Mouse (Mus musculus) lung, embryonic 16.5 days (tissue): ENCODE measurements around the gene Nfkbib. TPM values are rescaled to one million over a fixed set of nuclear protein-coding genes. Genes with fewer than 3 reads are reported as not detected.

Experiments
- ATAC-seq: fragments of 200-750 bp; cut with Nextera tagmentation; 2 replicates; pipeline ENCODE4 v1.8.0; 2017; ENCODE audit warnings: low read depth, mild to moderate bottlenecking, moderate library complexity
- H3K27ac ChIP-seq: fragments of 300-500 bp; sonication (generic); 2 replicates; pipeline ENCODE4 v1.5.1; 2014; ENCODE audit warnings: mild to moderate bottlenecking, control low read depth, low read length
- H3K27me3 ChIP-seq: fragments of 300-500 bp; sonication (generic); 2 replicates; pipeline ENCODE4 v1.6.1; 2014; ENCODE audit warnings: low read depth, low read length, mixed read lengths; ENCODE audit not compliant: control insufficient read depth, insufficient read depth
- H3K36me3 ChIP-seq: fragments of 300-500 bp; sonication (generic); 2 replicates; pipeline ENCODE4 v1.6.1; 2014; ENCODE audit warnings: low read length; ENCODE audit not compliant: control insufficient read depth, insufficient read depth
- H3K4me1 ChIP-seq: fragments of 300-500 bp; sonication (generic); replicated peaks from 2 replicates; pipeline ENCODE4 v1.6.1; 2014; ENCODE audit warnings: low read length, mixed read lengths; ENCODE audit not compliant: control insufficient read depth, insufficient read depth
- H3K4me2 ChIP-seq: fragments of 300-500 bp; sonication (generic); 2 replicates; pipeline ENCODE4 v1.6.1; 2014; ENCODE audit warnings: low read depth, low read length, control low read depth
- H3K4me3 ChIP-seq: fragments of 300-500 bp; sonication (generic); 2 replicates; pipeline ENCODE4 v1.5.1; 2014; ENCODE audit warnings: mild to moderate bottlenecking, low read length, control low read depth
- H3K9ac ChIP-seq: fragments of 300-500 bp; sonication (generic); 2 replicates; pipeline ENCODE4 v1.6.1; 2014; ENCODE audit warnings: low read length, control low read depth
- H3K9me3 ChIP-seq: fragments of 300-500 bp; sonication (generic); 2 replicates; pipeline ENCODE4 v1.6.1; 2016; ENCODE audit warnings: low read length; ENCODE audit not compliant: control insufficient read depth
- WGBS: fragments of 180-500 bp; shearing (Covaris S2); extraction: QIAGEN DNeasy Blood & Tissue Kit; methylation state at CpG from one replicate; pipeline ENCODE4 v1.1.7; 2014; 5-methylcytosine and 5-hydroxymethylcytosine counted together
- polyA plus RNA-seq: library from polyadenylated mRNA; unstranded; fragments of >200 nt; fragmentation: Nextera tagmentation; extraction: Ambion mirVana; gene quantifications from 2 replicates; pipeline ENCODE4 v1.2.1, GENCODE M21; 2015

Gene Nfkbib
- polyA plus RNA-seq, 1 experiment from 2014 or later: 35.3 TPM

DNA sequence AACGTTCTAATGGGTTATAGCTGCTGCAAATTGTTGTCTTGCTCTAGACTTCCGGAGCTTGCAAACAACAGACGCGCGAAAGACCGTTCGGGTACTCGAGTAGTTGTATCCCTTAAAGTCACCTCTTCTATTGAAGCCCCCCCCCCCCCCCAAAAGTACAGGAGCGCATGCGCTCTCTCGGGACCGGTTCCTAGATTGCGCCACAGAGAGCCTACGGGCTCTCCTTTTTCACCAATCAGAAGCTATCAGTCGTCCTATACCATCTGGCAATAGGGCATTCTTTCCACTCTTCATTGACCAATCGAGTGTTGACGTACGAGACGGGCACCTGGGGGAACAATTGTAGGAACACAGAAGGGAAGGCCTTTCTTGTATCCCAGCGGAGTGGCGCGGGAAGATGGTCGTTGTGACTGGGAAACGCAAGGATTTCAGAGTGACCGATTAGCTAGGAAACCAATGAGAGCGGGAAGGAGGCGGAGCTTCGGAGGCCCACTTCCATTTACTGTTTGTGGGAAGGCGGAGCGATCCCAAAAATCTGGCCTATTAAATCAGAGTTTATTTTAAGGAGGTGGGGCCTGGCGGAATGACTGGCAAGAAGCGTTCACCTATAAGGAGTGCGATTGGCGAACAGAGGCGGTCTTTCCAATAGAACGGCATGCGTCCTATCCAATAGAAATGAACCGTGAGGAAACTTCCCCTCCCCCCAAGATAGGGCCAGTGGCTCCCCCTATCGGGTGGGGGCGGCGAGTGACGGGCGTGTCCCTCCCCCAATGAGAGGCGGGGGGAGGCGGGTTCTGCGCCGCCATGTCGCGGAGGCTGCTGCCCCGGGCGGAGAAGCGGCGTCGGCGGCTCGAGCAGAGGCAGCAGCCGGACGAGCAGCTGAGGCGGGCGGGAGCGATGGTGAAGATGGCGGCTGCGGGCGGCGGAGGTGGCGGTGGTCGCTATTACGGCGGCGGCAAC, 43.1 kb upstream of the Nfkbib start:
- no peaks in the 10 kb centered on the region for H3K9me3 ChIP-seq
- peaks cover 35% of the 10 kb centered on the region for H3K4me1 ChIP-seq
- peak overlapping the region; percentile 98 for H3K9ac ChIP-seq
- ATAC-seq: peak; percentile 91
- H3K27me3 ChIP-seq: no peaks in the 10 kb centered on the region
- under 1% methylated on average over 65 of the region's 70 CpGs for WGBS
- peak overlapping the region; percentile 100 for H3K27ac ChIP-seq
- H3K36me3 ChIP-seq: peaks cover 32% of the 10 kb centered on the region
- H3K4me3 ChIP-seq: peak overlapping the region; percentile 84
- peak overlapping the region; percentile 98 for H3K4me2 ChIP-seq

DNA sequence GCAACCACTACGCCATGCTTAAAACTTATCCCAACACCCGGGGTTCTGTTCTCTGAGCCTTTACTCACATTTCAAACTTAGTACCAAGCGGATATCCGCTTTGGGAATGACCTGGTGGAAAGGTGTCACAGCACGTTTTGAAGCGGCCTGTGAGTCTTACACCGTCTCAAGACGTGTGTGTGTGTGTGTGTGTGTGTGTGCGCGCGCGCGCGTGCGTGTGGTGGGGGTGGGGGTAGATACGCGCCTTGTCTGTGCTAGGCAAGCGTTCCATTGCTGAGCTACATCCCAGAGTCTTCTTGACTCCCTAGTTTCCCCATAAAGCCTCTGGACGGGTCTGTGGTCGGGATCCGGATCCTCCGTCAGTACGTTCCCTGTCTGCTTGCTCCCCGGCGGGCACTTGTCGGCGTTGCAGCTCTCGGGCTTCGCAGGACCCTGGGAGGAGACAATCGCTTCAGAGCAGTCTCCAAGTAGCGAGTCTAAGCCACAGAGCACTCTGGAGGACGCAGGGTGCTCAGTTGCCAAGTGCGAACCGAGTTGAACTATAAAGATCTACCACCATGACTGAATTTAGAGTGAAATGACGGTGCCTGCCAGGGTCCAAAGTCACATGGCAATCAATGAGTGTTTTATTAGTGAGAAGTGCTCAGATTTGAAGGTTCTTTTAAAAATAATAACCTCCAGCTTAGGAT, 42.2 kb upstream of the Nfkbib start:
- WGBS: under 1% methylated on average over 35 of the region's 35 CpGs
- peak; percentile 12 for ATAC-seq

DNA sequence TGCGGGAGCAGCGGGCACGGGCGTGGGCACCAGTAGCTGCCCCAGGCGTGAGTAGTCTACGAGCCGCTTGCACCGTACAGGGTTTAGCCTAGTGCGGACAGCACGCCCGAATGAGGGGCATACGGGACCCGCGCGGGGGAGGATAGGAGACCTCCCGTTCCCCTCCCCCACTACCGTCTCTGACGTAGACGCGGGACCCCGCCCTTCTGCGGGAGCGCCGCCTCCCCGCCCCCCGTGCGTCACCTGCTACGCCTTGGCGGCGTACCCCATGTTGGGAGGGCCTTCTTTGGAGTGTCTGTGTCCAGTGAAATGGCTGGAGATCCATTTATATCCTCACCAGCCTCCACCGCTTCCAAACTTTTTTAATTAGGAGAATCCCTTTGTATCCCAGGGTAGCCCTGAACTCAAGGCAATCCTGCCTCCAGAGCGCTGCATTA, 41.7 kb upstream of the Nfkbib start:
- peaks cover 18% of the 10 kb centered on the region for H3K36me3 ChIP-seq
- WGBS: 0% methylated on average over 21 of the region's 32 CpGs
- peak overlapping the region; percentile 98 for H3K4me2 ChIP-seq
- peaks cover 33% of the 10 kb centered on the region for H3K4me1 ChIP-seq
- peak overlapping the region; percentile 84 for H3K4me3 ChIP-seq
- peak; percentile 72 for ATAC-seq
- H3K9ac ChIP-seq: peak overlapping the region; percentile 98
- H3K27ac ChIP-seq: peak overlapping the region; percentile 100
- H3K9me3 ChIP-seq: no peaks in the 10 kb centered on the region
- H3K27me3 ChIP-seq: no peaks in the 10 kb centered on the region

More for the DNA sequence above, 42.2 kb upstream of the Nfkbib start:
- peak overlapping the region; percentile 100 for H3K27ac ChIP-seq
- peaks cover 23% of the 10 kb centered on the region for H3K36me3 ChIP-seq
- H3K9ac ChIP-seq: peak overlapping the region; percentile 98
- peaks cover 32% of the 10 kb centered on the region for H3K4me1 ChIP-seq
- peak overlapping the region; percentile 84 for H3K4me3 ChIP-seq
- no peaks in the 10 kb centered on the region for H3K27me3 ChIP-seq
- H3K4me2 ChIP-seq: peak overlapping the region; percentile 98
- H3K9me3 ChIP-seq: no peaks in the 10 kb centered on the region

DNA sequence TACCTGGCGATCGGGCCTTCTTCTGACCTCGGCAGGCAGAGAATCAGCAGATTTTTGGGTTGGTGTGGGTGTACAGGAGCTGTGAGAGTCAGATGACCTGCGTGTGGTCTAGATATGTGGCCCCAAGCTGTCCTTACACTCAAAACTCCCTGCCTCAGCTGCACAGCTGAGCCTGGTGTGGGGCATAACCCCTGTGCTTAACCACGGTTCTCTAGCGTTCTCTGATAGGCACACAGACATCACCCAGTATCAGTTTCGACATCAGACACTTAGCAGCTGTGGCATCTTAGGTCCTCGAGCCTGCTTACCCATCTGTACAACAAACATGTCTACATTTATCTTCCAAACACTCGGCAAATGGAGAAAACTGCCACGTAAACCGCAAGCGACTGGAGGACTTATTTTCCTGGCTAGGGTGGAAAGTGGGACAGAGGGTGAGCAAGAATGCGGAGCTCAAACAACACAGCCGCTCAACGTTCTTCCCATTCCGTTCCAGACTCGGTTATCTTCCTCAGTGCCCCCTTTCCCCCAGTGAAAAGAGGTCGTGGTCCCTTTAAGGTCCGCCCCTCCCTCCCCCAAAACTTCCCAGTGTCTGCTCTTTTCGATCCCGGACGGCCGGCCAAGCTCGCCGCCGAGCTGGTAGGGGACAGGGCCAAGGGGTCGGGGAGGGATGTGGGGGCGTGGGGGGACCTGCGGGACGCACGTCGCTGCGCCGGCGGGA, 41.1 kb upstream of the Nfkbib start, which contains the start of gene Hnrnpl:
Gene Hnrnpl (plus strand): TSS at position 321 of the 721 bp plus-strand sequence.
- WGBS: 3% methylated on average over 35 of the region's 35 CpGs
- Histone ChIP-seq H3K4me1 (peaks cover 33% of the 10 kb centered on the region), H3K9me3 (no peaks in the 10 kb centered on the region), H3K27me3 (no peaks in the 10 kb centered on the region), H3K27ac (peak within 1 kb of the TSS; percentile 100), H3K4me2 (peak within 1 kb of the TSS; percentile 98), H3K9ac (peak within 1 kb of the TSS; percentile 98), H3K36me3 (peaks cover 12% of the 10 kb centered on the region), H3K4me3 (peak within 1 kb of the TSS; percentile 84)
- ATAC-seq: peak; percentile 18

DNA sequence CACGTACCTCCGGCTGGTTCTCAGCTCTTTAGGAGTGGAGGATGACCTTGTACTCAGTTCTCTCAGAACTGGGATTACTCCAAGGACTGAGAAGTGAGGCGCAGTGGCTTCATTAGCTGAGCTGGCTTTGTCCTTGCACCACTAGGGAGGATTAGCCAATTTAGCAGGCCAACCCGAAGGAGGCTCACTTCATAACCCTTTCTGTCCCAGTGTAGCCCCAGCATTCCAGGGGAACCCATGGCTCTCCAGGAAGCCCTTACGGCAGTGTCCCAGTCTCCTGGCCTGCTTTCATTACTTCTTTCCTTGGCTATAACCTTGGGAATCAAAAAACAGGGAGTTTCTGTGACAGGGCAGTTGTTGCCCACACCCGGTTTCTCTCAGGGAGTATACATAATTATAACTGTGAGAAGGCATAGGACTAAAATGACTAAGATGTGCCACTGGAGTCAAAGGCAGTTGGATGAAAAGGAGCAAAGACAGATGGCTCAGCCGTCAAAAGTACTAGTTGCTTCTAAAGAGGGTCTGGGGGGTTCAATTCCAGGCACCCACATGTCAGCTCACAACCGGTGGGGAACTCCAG, 40.4 kb upstream of the Nfkbib start:
- Histone ChIP-seq H3K4me2 (peak overlapping the region; percentile 98), H3K27ac (peak overlapping the region; percentile 100), H3K9ac (peak overlapping the region; percentile 98), H3K9me3 (no peaks in the 10 kb centered on the region), H3K4me3 (peak overlapping the region; percentile 84), H3K4me1 (peaks cover 33% of the 10 kb centered on the region), H3K27me3 (no peaks in the 10 kb centered on the region), H3K36me3 (peaks cover 7% of the 10 kb centered on the region)
- WGBS: 37% methylated on average over 7 of the region's 8 CpGs
- ATAC-seq: no peak

DNA sequence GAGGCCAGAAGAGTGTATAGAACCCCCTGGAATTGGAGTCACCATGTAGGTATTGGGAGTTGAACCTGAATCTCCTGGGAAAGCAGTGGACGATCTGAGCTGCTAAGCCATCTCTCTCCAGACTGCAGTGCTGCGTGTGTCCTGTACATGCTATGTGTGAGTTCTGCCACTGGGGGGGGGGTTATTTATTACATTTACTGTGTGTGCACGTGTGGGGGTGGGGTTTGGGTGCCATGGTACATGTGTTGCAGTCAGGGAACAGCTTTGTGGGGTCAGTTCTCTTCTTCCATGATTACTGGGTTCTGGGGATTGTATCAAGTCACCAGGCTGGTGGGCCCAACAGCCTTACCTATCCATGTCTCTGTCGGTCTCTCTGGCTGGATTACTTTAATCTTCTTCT, 39.6 kb upstream of the Nfkbib start:
- Histone ChIP-seq H3K4me3 (no peak overlapping the region), H3K36me3 (no peaks in the 10 kb centered on the region), H3K9me3 (no peaks in the 10 kb centered on the region), H3K27ac (no peak overlapping the region), H3K4me2 (no peak overlapping the region), H3K27me3 (no peaks in the 10 kb centered on the region), H3K4me1 (peaks cover 32% of the 10 kb centered on the region), H3K9ac (no peak overlapping the region)
- 76% methylated on average over 4 of the region's 4 CpGs for WGBS
- no peak for ATAC-seq

DNA sequence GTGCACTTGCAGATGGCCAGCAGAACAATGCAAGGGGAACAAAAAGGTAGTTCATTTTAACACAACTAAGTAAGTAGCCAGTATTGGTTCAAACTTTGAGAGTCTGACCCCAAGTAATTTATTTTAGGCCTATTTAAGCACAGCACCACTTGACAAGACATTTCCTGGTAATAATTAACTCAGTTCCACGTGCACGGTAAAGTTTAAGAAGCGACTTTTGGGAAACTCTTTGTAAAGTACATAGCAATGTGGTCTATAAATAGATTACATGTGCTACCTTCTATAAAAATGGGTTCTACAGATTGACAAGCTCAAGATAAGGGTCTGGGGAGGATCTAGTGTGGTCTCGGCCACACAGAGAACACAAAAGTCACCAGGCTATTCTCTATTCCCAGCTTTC, 36.4 kb upstream of the Nfkbib start:
- H3K4me1 ChIP-seq: peaks cover 40% of the 10 kb centered on the region
- no peak for ATAC-seq
- H3K4me2 ChIP-seq: no peak overlapping the region; the same call in 1 of the 2 replicates
- H3K36me3 ChIP-seq: no peaks in the 10 kb centered on the region
- H3K4me3 ChIP-seq: no peak overlapping the region
- peak overlapping the region; percentile 22; the same call in 1 of the 2 replicates for H3K9ac ChIP-seq
- 27% methylated on average over 4 of the region's 4 CpGs for WGBS
- H3K9me3 ChIP-seq: no peaks in the 10 kb centered on the region
- peak overlapping the region; percentile 98 for H3K27ac ChIP-seq
- no peaks in the 10 kb centered on the region for H3K27me3 ChIP-seq

DNA sequence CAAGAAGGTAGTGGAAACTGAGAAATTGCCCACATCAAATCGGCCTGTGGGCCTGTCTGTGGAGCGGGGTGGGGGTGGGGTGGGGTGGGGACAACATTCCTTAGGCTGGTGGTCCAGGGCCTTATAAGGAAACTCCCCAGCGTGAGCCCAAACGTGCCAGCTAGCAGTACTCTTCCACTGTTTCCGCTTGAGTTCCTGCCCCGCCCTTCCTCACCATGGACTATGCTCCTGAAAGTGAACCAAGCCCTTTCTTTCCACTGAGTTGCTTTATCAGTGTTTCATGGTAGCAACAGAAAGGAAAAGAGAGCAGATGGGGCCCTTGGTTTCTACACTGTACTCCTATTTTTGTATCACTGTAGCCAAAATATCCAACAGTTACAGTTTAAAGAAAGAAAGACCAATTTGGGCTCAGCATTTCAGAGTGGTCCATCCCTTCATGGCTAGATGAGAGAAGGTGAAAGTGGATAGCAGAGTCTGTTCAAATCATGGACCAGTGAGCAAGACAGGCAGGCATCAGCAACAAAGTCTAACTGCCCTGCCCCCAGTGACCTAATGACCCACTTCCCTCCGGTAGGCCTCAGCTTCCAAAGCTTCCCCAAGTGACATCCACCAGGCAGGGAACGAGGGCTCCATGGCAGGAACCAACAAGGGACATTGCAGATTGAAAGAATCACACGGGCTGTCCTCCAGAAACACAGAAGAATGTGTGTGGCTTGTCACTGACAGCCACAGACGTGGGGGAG, 35.7 kb upstream of the Nfkbib start:
- peaks cover 37% of the 10 kb centered on the region for H3K4me1 ChIP-seq
- no peaks in the 10 kb centered on the region for H3K9me3 ChIP-seq
- peak overlapping the region; percentile 38 for H3K9ac ChIP-seq
- H3K4me2 ChIP-seq: peak overlapping the region; percentile 38
- 8% methylated on average over 10 of the region's 10 CpGs for WGBS
- peak overlapping the region; percentile 98 for H3K27ac ChIP-seq
- H3K36me3 ChIP-seq: no peaks in the 10 kb centered on the region
- 0 out of 2 replicates have a peak overlapping the region, but pooled peaks have one; percentile 2 for H3K4me3 ChIP-seq
- ATAC-seq: peak; percentile 79
- no peaks in the 10 kb centered on the region for H3K27me3 ChIP-seq
